Mouse (Mus musculus) kidney, embryonic 14.5 days (tissue): Measurements from ENCODE around the gene Ly6g6f. TPM values are rescaled to one million over a fixed set of nuclear protein-coding genes. Genes with fewer than 3 reads are reported as not detected.
"Not testable (repeated sequence)": the region's sequence is repeated elsewhere in the genome, so short reads cannot be mapped to it uniquely, and the experiment has no call there.

Source experiments
- ATAC-seq: fragments of 200-750 bp; cut with Nextera tagmentation; 2 replicates; pipeline ENCODE4 v1.8.0; 2017; ENCODE audit warnings: moderate number of reproducible peaks, mild to moderate bottlenecking, moderate TSS enrichment, moderate library complexity; ENCODE audit not compliant: low FRiP score, low TSS enrichment
- H3K27ac ChIP-seq: fragments of 300-500 bp; sonication (generic); 2 replicates; pipeline ENCODE4 v1.5.1; 2014; ENCODE audit warnings: low read depth, mild to moderate bottlenecking, low read length, moderate library complexity, mixed read lengths
- H3K27me3 ChIP-seq: fragments of 300-500 bp; sonication (generic); 2 replicates; pipeline ENCODE4 v1.6.1; 2014; ENCODE audit warnings: mild to moderate bottlenecking, low read length; ENCODE audit not compliant: control insufficient read depth, insufficient read depth
- H3K36me3 ChIP-seq: fragments of 300-500 bp; sonication (generic); 2 replicates; pipeline ENCODE4 v1.6.1; 2014; ENCODE audit warnings: low read length, mixed read lengths; ENCODE audit not compliant: control insufficient read depth, insufficient read depth
- H3K4me1 ChIP-seq: fragments of 300-500 bp; sonication (generic); 2 replicates; pipeline ENCODE4 v1.6.1; 2014; ENCODE audit warnings: low read length, mixed read lengths; ENCODE audit not compliant: control insufficient read depth, insufficient read depth
- H3K4me2 ChIP-seq: fragments of 300-500 bp; sonication (generic); replicated peaks from 2 replicates; pipeline ENCODE4 v1.6.1; 2014; ENCODE audit warnings: low read depth, mild to moderate bottlenecking, low read length
- H3K4me3 ChIP-seq: fragments of 300-500 bp; sonication (generic); 2 replicates; pipeline ENCODE4 v1.5.1; 2014; ENCODE audit warnings: mild to moderate bottlenecking, low read length
- H3K9ac ChIP-seq: fragments of 300-500 bp; sonication (generic); 2 replicates; pipeline ENCODE4 v1.6.1; 2014; ENCODE audit warnings: low read depth, mild to moderate bottlenecking, low read length, moderate library complexity
- H3K9me3 ChIP-seq: fragments of 300-500 bp; sonication (generic); 2 replicates; pipeline ENCODE4 v1.6.1; 2016; ENCODE audit warnings: low read length; ENCODE audit not compliant: control insufficient read depth
- WGBS: fragments of 180-500 bp; shearing (Covaris S2); extraction: QIAGEN DNeasy Blood & Tissue Kit; methylation state at CpG from one replicate; pipeline ENCODE4 v1.1.7; 2014; 5-methylcytosine and 5-hydroxymethylcytosine counted together
- polyA plus RNA-seq: library from polyadenylated mRNA; unstranded; fragments of >200 nt; fragmentation: Nextera tagmentation; extraction: Ambion mirVana; gene quantifications from 2 replicates; pipeline ENCODE4 v1.2.1, GENCODE M21; 2014

The Ly6g6f gene
- polyA plus RNA-seq, 1 experiment from 2014 or later, result 0.31 TPM

DNA sequence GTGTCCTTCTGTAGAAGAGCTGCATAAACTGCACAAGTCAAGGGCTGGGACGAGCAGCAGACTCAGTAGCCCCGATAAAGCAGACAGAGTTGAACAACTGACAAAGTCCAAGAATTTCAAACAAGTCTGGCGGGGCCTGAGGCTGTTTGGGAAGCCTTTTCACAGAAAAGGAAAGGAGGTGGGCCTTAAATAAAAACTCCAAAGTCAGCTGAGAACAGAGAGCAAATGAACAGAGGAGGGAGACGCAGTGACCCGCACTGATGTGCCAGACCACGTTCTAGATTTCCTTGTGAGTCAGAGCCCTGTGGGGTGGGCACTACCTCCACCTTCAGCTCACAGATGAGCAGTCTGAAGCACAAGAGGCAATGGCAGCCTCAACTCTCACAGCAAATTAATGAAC lies 50.5 kb downstream of the Ly6g6f start:
- no peak overlapping the region for H3K4me3 ChIP-seq
- H3K4me1 ChIP-seq, result no peaks in the 10 kb centered on the region
- H3K36me3 ChIP-seq, result no peaks in the 10 kb centered on the region
- H3K9ac ChIP-seq, result no peak overlapping the region
- 83% methylated on average over 6 of the region's 6 CpGs for WGBS
- ATAC-seq, result no peak
- H3K27me3 ChIP-seq, result no peaks in the 10 kb centered on the region
- H3K9me3 ChIP-seq, result no peaks in the 10 kb centered on the region
- H3K4me2 ChIP-seq, result no peak overlapping the region
- no peak overlapping the region for H3K27ac ChIP-seq

DNA sequence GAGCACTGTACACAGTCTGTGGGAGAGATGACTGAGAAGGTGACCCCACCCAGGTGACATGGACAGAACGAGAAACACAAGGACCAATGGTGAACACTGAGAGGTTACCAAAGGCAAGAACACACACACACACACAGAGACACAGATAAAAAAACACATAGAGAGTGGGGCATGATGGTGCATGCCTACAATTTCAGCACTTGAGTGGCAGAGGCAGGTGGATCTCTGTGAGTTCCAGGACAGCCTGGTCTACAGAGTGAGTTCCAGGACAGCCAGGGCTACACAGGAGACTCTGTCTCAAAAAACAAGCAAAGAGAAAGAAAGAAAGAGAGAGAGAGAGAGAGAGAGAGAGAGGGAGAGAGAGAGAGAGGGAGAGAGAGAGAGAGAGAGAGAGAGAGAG lies 51.7 kb downstream of the Ly6g6f start:
- ATAC-seq, H3K36me3 ChIP-seq, H3K4me3 ChIP-seq, H3K9ac ChIP-seq, H3K27ac ChIP-seq, H3K9me3 ChIP-seq, H3K4me2 ChIP-seq, H3K4me1 ChIP-seq, H3K27me3 ChIP-seq: not testable (repeated sequence)
- 86% methylated on average over 1 of the region's 1 CpGs for WGBS

- Histone ChIP-seq H3K9ac (no peak overlapping the region), H3K4me2 (no peak overlapping the region), H3K27me3 (no peaks in the 10 kb centered on the region), H3K4me3 (no peak overlapping the region), H3K9me3 (no peaks in the 10 kb centered on the region), H3K4me1 (0 out of 2 replicates have a peak, but pooled peaks cover 4% of the 10 kb centered on the region), H3K36me3 (no peaks in the 10 kb centered on the region), H3K27ac (no peak overlapping the region)
- no peak for ATAC-seq
- 71% methylated on average over 8 of the region's 8 CpGs for WGBS
Observed at GRCm38 (mm10) chr17:35032323-35032870, 53.0 kb downstream of the Ly6g6f start.

DNA sequence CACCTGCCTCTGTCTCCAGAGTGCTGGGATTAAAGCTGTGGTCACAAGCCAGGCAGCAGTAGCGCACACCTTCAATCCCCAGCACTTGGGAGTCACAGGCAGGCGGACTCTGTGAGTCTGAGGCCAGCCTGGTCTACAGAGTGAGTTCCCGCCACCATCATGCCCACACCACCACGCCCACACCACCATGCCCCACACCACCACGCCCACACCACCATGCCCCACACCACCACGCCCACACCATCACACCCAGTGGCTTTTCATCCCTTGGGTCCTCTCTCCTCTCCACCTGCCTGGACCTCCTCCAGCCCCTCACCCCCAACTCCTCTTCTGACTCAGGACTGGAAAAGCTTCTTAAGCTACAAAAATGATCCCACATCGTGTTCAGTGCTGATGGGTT lies 53.5 kb downstream of the Ly6g6f start:
- Histone ChIP-seq H3K36me3 (no peaks in the 10 kb centered on the region), H3K4me1 (0 out of 2 replicates have a peak, but pooled peaks cover 4% of the 10 kb centered on the region), H3K4me2 (no peak overlapping the region), H3K9ac (no peak overlapping the region), H3K4me3 (no peak overlapping the region), H3K9me3 (no peaks in the 10 kb centered on the region), H3K27me3 (no peaks in the 10 kb centered on the region), H3K27ac (no peak overlapping the region)
- 76% methylated on average over 7 of the region's 7 CpGs for WGBS
- no peak for ATAC-seq

DNA sequence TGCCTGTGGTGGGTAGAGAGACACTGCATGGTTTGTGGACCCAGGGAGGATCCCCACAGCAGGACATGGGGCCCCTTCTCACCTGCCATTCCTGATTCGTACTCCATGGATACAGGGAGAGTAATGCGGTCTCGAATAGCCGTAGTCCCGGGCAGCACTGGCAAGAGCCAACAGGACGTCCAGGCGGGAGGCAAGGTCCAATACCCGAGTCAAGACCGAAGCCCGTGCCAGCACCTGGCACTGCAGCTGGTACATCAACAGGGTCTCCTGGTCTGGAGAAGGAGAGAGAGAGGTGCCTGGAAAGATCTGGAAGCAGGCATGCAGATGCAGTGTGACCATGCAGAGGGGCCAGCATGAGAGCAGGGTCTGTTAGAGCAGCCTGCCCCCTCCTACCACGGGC lies 54.1 kb downstream of the Ly6g6f start:
- Histone ChIP-seq H3K27me3 (no peaks in the 10 kb centered on the region), H3K4me3 (no peak overlapping the region), H3K27ac (no peak overlapping the region), H3K4me1 (0 out of 2 replicates have a peak, but pooled peaks cover 6% of the 10 kb centered on the region), H3K9ac (no peak overlapping the region), H3K4me2 (no peak overlapping the region), H3K9me3 (no peaks in the 10 kb centered on the region), H3K36me3 (no peaks in the 10 kb centered on the region)
- WGBS, result 95% methylated on average over 11 of the region's 11 CpGs
- no peak for ATAC-seq

Other genes starting within 250 kb of the Ly6g6f start
- gene Stk19, start 248.7 kb downstream of the Ly6g6f start, polyA plus RNA-seq, result 25.2 and 28.7 TPM in 2 replicates
- gene Dxo, start 248.6 kb downstream of the Ly6g6f start, polyA plus RNA-seq, result 55.7 and 66.4 TPM in 2 replicates
- gene Skiv2l, start 235.4 kb downstream of the Ly6g6f start, polyA plus RNA-seq, result 22.8 and 45.9 TPM in 2 replicates
- 107 and 119 TPM in 2 replicates for gene Nelfe, start 235.2 kb downstream of the Ly6g6f start, polyA plus RNA-seq
- gene Cfb, start 223.1 kb downstream of the Ly6g6f start, polyA plus RNA-seq, result 4.0 and 5.4 TPM in 2 replicates
- 2.1 and 3.7 TPM in 2 replicates for gene Zbtb12, start 206.1 kb downstream of the Ly6g6f start, polyA plus RNA-seq
- gene Gm20547, start 203.6 kb downstream of the Ly6g6f start, polyA plus RNA-seq, result not detected in 2 replicates
- gene C2, start 187.3 kb downstream of the Ly6g6f start, polyA plus RNA-seq, result 1.7 and 1.9 TPM in 2 replicates
- 70.5 and 76.9 TPM in 2 replicates for gene Ehmt2, start 187.1 kb downstream of the Ly6g6f start, polyA plus RNA-seq
- 5.4 and 7.7 TPM in 2 replicates for gene Slc44a4, start 171.1 kb downstream of the Ly6g6f start, polyA plus RNA-seq
- gene Neu1, start 154.4 kb downstream of the Ly6g6f start, polyA plus RNA-seq, result 19.6 and 23.2 TPM in 2 replicates
- 0.54 and 0.80 TPM in 2 replicates for gene Hspa1b, start 126.4 kb downstream of the Ly6g6f start, polyA plus RNA-seq
- not detected in 2 replicates for gene Gm20481, start 115.7 kb downstream of the Ly6g6f start, polyA plus RNA-seq
- gene Hspa1a, start 113.5 kb downstream of the Ly6g6f start, polyA plus RNA-seq, result 4.3 and 4.8 TPM in 2 replicates
- 0.79 and 1.3 TPM in 2 replicates for gene Hspa1l, start 112.9 kb downstream of the Ly6g6f start, polyA plus RNA-seq
- 240 and 246 TPM in 2 replicates for gene Lsm2, start 103.7 kb downstream of the Ly6g6f start, polyA plus RNA-seq
- gene Vars, start 84.6 kb downstream of the Ly6g6f start, polyA plus RNA-seq, result 96.4 and 137 TPM in 2 replicates
- gene Vwa7, start 69.0 kb downstream of the Ly6g6f start, polyA plus RNA-seq, result 0.13 and 0.28 TPM in 2 replicates
- 6.6 and 10.9 TPM in 2 replicates for gene Sapcd1, start 57.6 kb downstream of the Ly6g6f start, polyA plus RNA-seq
- 4.9 and 5.9 TPM in 2 replicates for gene Msh5, start 38.9 kb downstream of the Ly6g6f start, polyA plus RNA-seq
- gene Clic1, start 35.6 kb downstream of the Ly6g6f start, polyA plus RNA-seq, result 72.1 and 172 TPM in 2 replicates
- 355 and 422 TPM in 2 replicates for gene Ddah2, start 26.6 kb downstream of the Ly6g6f start, polyA plus RNA-seq
- 0.20 and 0.30 TPM in 2 replicates for gene Ly6g6c, start 20.2 kb downstream of the Ly6g6f start, polyA plus RNA-seq
- 0.36 and 0.46 TPM in 2 replicates for gene Mpig6b, start 19.4 kb downstream of the Ly6g6f start, polyA plus RNA-seq
- 0.81 and 1.3 TPM in 2 replicates for gene Ly6g6e, start 8.7 kb downstream of the Ly6g6f start, polyA plus RNA-seq
- 4.3 and 4.8 TPM in 2 replicates for gene Ly6g6d, start 7.5 kb downstream of the Ly6g6f start, polyA plus RNA-seq
- 73.9 and 85.7 TPM in 2 replicates for gene Abhd16a, start 3.7 kb upstream of the Ly6g6f start, polyA plus RNA-seq
- gene Ly6g5c, start 22.7 kb upstream of the Ly6g6f start, polyA plus RNA-seq, result not detected in 2 replicates
- 1.2 and 1.3 TPM in 2 replicates for gene Ly6g5b, start 29.8 kb upstream of the Ly6g6f start, polyA plus RNA-seq
- gene Gpank1, start 35.8 kb upstream of the Ly6g6f start, polyA plus RNA-seq, result 19.4 and 20.8 TPM in 2 replicates
- 325 and 334 TPM in 2 replicates for gene Csnk2b, start 36.4 kb upstream of the Ly6g6f start, polyA plus RNA-seq
- 9.4 and 10.0 TPM in 2 replicates for gene D17H6S53E, start 40.8 kb upstream of the Ly6g6f start, polyA plus RNA-seq
- gene Apom, start 46.4 kb upstream of the Ly6g6f start, polyA plus RNA-seq, result 9.7 and 10.4 TPM in 2 replicates
- 82.6 and 99.0 TPM in 2 replicates for gene Bag6, start 49.6 kb upstream of the Ly6g6f start, polyA plus RNA-seq
- 248 and 262 TPM in 2 replicates for gene Prrc2a, start 79.3 kb upstream of the Ly6g6f start, polyA plus RNA-seq
- 9.7 and 10.9 TPM in 2 replicates for gene Aif1, start 90.5 kb upstream of the Ly6g6f start, polyA plus RNA-seq
- 12.2 and 15.9 TPM in 2 replicates for gene Lst1, start 102.8 kb upstream of the Ly6g6f start, polyA plus RNA-seq
- gene Ltb, start 108.8 kb upstream of the Ly6g6f start, polyA plus RNA-seq, result 0.34 and 1.4 TPM in 2 replicates
- gene Tnf, start 116.4 kb upstream of the Ly6g6f start, polyA plus RNA-seq, result not detected in 2 replicates
- gene Lta, start 119.7 kb upstream of the Ly6g6f start, polyA plus RNA-seq, result 0.14 TPM in 1 of 2 replicates, not detected in the other
- 0.89 TPM in 1 of 2 replicates, not detected in the other for gene Gm16181, start 135.2 kb upstream of the Ly6g6f start, polyA plus RNA-seq
- 5.3 and 6.4 TPM in 2 replicates for gene Atp6v1g2, start 148.1 kb upstream of the Ly6g6f start, polyA plus RNA-seq
- gene Nfkbil1, start 150.2 kb upstream of the Ly6g6f start, polyA plus RNA-seq, result 3.3 and 6.0 TPM in 2 replicates
- gene Ddx39b, start 156.1 kb upstream of the Ly6g6f start, polyA plus RNA-seq, result 525 and 616 TPM in 2 replicates
- 38.3 and 42.8 TPM in 2 replicates for gene H2-D1, start 177.1 kb upstream of the Ly6g6f start, polyA plus RNA-seq
- not detected in 2 replicates for gene H2-Q1, start 234.8 kb upstream of the Ly6g6f start, polyA plus RNA-seq